Mouse (Mus musculus) urinary bladder, adult 2 months (tissue): ENCODE measurements around the gene Ccdc144b. TPM values are rescaled to one million over a fixed set of nuclear protein-coding genes. Genes with fewer than 3 reads are reported as not detected.

Experiments
- polyA plus RNA-seq: library from polyadenylated mRNA; depleted of rRNA; stranded (reverse); fragments of >200 nt; gene quantifications from 2 replicates; pipeline ENCODE4 v1.2.3, GENCODE M21; 2012; rRNA removed

Gene Ccdc144b
- polyA plus RNA-seq, 1 experiment = 0.01 TPM

Other genes with a start within 250 kb of the Ccdc144b start
- gene Dcun1d1, start 116.1 kb downstream of the Ccdc144b start, polyA plus RNA-seq = 32.4 and 39.5 TPM in 2 replicates
- 22.6 and 23.4 TPM in 2 replicates for gene Mccc1, start 52.9 kb downstream of the Ccdc144b start, polyA plus RNA-seq
- 26.4 and 27.5 TPM in 2 replicates for gene Acad9, start 12.4 kb upstream of the Ccdc144b start, polyA plus RNA-seq
- gene D3Ertd254e, start 97.5 kb upstream of the Ccdc144b start, polyA plus RNA-seq = 2.6 and 3.7 TPM in 2 replicates
- gene Qrfpr, start 168.8 kb upstream of the Ccdc144b start, polyA plus RNA-seq = 0.50 and 0.62 TPM in 2 replicates